Comparison of ENCODE assay signal across 14 mouse cellular contexts in genomic region chr1:61221131-61221530, GRCm38 (mm10).
DNase-seq lines count a peak whose midpoint lies in the region; ATAC-seq lines count a peak whose summit lies in the region.
"Had no signal": no experiment of that assay in that cellular context is flagged by ENCODE, and none has a peak within 500 bp of the region (broad histone marks: within the 10 kb centered on the region; RNA-seq: fewer than 3 reads in every experiment).

No protein-coding gene starts in this region.

- H3K4me1 ChIP-seq in heart, embryonic 15.5 days (replicated peaks) = peaks cover 9% of the 10 kb centered on the region
- H3K4me1 ChIP-seq: embryonic facial prominence, embryonic 15.5 days; hindbrain, embryonic 13.5 days; liver, embryonic 13.5 days; stomach, embryonic 15.5 days had no signal

- DNase-seq in adrenal gland, adult (ENCODE audit: inconsistent age in 2 of 2, low spot score in 1 of 2) = peak; percentile 32 to 82
- no peak for DNase-seq in adrenal gland, postnatal 4 days (ENCODE audit: low spot score in 2 of 2)
- DNase-seq in heart, adult 11 months = no peak
- DNase-seq in lung, postnatal 10 days = peak; percentile 10
- DNase-seq in lung, postnatal 14 days = no peak
- DNase-seq in skeletal muscle tissue, adult 2 months (ENCODE audit: low read depth, low spot score) = peak; percentile 47
- no peak for DNase-seq in testis, postnatal 10 days (ENCODE audit: low spot score)
- DNase-seq: kidney, postnatal 4 days; liver, embryonic 13.5 days had no signal

- no peak overlapping the region for H3K4me2 ChIP-seq in heart, embryonic 15.5 days
- H3K4me2 ChIP-seq: embryonic facial prominence, embryonic 15.5 days; hindbrain, embryonic 13.5 days; liver, embryonic 13.5 days; stomach, embryonic 15.5 days had no signal

- no peak for ATAC-seq in heart, embryonic 15.5 days (replicated peaks; ENCODE audit: insufficient number of reproducible peaks, insufficient read depth, low FRiP score, low read depth)
- ATAC-seq: intestine, embryonic 16.5 days had no signal

- H3K36me3 ChIP-seq in heart, embryonic 15.5 days = no peaks in the 10 kb centered on the region
- H3K36me3 ChIP-seq: embryonic facial prominence, embryonic 15.5 days; hindbrain, embryonic 13.5 days; liver, embryonic 13.5 days; stomach, embryonic 15.5 days had no signal

- no peaks in the 10 kb centered on the region for H3K27me3 ChIP-seq in heart, embryonic 15.5 days
- H3K27me3 ChIP-seq: embryonic facial prominence, embryonic 15.5 days; hindbrain, embryonic 13.5 days; liver, embryonic 13.5 days; stomach, embryonic 15.5 days had no signal

- no peaks in the 10 kb centered on the region for H3K9me3 ChIP-seq in heart, embryonic 15.5 days (replicated peaks)
- H3K9me3 ChIP-seq: embryonic facial prominence, embryonic 15.5 days; hindbrain, embryonic 13.5 days; liver, embryonic 13.5 days; stomach, embryonic 15.5 days had no signal

- no peak overlapping the region for H3K4me3 ChIP-seq in heart, embryonic 15.5 days
- H3K4me3 ChIP-seq: embryonic facial prominence, embryonic 15.5 days; hindbrain, embryonic 13.5 days; liver, embryonic 13.5 days; stomach, embryonic 15.5 days had no signal

- WGBS in heart, embryonic 15.5 days = 26% methylated on average over 1 of the region's 1 CpGs

- peak overlapping the region; percentile 28; the same call in 1 of the 2 replicates for H3K27ac ChIP-seq in heart, embryonic 15.5 days
- H3K27ac ChIP-seq: embryonic facial prominence, embryonic 15.5 days; hindbrain, embryonic 13.5 days; liver, embryonic 13.5 days; stomach, embryonic 15.5 days had no signal

- H3K9ac ChIP-seq in heart, embryonic 15.5 days = no peak overlapping the region
- H3K9ac ChIP-seq: embryonic facial prominence, embryonic 15.5 days; hindbrain, embryonic 13.5 days; liver, embryonic 13.5 days; stomach, embryonic 15.5 days had no signal

Comparison
In these comparisons a context has a peak if more than half of its experiments do, and no peak if none do; other contexts are left out.
1. DNase-seq: peak in adrenal gland, adult (2 of 2), lung, postnatal 10 days (single experiment) and skeletal muscle tissue, adult 2 months (single experiment); none in adrenal gland, postnatal 4 days (0 of 2), heart, adult 11 months (single experiment), lung, postnatal 14 days (single experiment) and testis, postnatal 10 days (single experiment).